Mouse (Mus musculus) mature B cell (primary cell): ENCODE results near the gene Olfr569.

ENCODE experiments used
- in situ Hi-C: fragments of 300-500 bp; cut with MboI; formaldehyde crosslinking; loops from 2 replicates; pipeline ENCODE4 v1.14.3; 2019

Gene Olfr569

DNA sequence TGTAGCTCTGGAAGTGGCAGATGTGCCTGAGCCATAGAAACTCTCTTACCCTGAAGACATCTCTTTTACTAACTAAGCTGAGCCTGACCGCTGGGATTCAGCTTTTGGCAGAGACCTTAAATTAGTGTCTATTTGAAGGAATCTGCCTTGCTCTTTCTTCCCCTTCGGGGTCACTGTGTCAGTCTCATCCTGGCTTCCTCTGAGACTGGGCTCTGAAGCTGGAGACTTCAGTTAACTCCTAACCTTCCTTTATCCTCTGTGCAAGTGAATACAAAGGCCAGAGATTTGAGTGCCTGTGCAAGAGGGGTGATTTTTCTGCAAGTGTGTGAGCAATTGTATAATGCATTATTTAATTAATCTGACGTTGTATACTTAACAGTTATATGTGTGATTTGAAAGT is at the start of gene Olfr569:
Gene Olfr569, minus strand, starts transcription at position 101 of the 400 bp plus-strand sequence.
- in situ Hi-C loops: no loop called here

GRCm38 (mm10) chr7:102927105-102927504 is 36.4 kb upstream of the Olfr569 start:
- in situ Hi-C loops: no loop called here

GRCm38 (mm10) chr7:102924109-102924508 is 33.4 kb upstream of the Olfr569 start, which contains the start of gene Olfr572:
Gene Olfr572, plus strand, starts transcription at chr7:102924409.
- in situ Hi-C loops: loop anchor here (25.0 kb wide), 1 partner anchor 412 kb away; no protein-coding TSS in a partner anchor

GRCm38 (mm10) chr7:102919632-102920031 is 28.9 kb upstream of the Olfr569 start:
- in situ Hi-C loops: loop anchor here (25.0 kb wide), 1 partner anchor 407 kb away; no protein-coding TSS in a partner anchor

DNA sequence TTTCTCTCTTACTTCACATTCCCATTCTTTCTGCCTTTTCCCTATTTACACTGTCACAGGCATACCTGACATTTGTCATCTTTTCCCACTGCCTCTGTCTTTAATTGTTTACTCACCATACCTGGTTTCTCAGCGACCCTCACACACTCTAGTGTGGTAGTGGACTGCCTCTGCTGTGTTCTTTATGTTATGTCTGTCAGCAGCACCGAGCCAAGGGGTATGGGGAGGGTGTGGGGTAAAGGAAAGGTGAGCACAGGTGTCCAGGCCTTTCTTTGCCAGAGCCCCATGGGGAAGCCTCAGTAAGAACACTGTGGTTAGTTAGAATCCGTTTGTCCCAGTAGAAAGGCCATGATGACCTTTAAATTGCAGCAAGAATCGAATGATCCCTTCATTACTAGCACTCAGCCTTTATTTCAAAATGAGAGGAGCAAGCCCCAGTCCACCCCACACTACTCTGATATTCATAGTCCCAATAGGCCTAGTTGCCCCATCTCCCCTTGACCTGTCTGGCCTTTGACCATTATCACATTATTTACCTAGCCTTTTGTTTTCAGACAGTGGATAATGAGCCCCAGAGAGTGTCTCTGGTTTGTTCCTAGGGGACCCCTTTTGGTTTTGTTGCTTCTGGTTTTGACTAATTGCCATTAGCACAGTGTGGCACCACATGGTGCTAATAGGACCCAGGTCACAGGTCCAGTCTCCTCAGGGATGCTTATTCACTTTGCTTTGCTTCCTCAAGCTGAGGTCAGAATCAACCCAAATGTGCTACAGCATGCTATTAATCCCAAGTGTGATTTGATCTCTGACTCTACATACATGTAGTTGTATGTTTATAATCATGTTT is 26.6 kb upstream of the Olfr569 start, which contains the start of gene Olfr571:
Gene Olfr571, minus strand, starts transcription at position 505 of the 844 bp plus-strand sequence.
- in situ Hi-C loops: loop anchor here (25.0 kb wide), 1 partner anchor 405 kb away; no protein-coding TSS in a partner anchor

DNA sequence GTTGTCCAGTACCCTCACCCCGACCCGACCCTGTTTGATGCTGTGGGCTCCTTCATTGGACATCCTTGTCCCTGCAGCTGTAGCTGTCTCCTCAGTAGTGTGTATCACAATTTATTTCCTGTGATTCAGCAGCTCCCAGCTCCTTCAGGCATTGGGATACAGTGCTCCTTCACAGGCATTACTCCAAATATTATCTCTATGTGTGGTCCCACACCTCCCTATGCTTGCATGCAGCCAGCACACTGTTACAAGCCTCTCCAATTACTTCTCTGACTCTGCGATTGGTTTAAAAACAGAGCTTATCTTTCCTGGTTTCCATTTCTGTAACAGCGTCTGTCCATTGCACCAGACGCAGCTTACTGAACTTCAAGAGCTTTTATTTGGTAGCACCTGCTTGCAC is 25.7 kb upstream of the Olfr569 start:
- in situ Hi-C loops: loop anchor here (25.0 kb wide), 1 partner anchor 404 kb away; no protein-coding TSS in a partner anchor

DNA sequence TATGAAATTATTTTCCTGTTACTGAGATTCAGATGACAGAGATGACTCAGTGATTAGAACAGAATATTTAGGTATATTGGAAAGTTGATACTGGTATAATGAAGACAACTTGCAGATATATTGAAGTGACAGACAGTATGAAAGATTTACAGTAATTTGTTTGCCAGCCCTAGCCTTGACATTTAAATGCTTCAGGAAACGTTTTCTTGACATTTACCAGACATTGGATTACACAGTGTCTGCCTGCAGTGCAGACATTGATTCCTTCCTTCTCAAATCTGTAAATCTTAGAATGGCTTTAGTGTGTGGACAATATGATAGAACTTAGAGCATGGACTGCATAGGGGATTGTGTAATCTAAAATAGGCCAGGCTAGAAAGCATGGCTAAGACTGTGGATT is 24.6 kb upstream of the Olfr569 start:
- in situ Hi-C loops: loop anchor here (25.0 kb wide), 1 partner anchor 403 kb away; no protein-coding TSS in a partner anchor

GRCm38 (mm10) chr7:102876822-102877221 is 13.9 kb downstream of the Olfr569 start, which contains the start of gene Olfr568:
Gene Olfr568, plus strand, starts transcription at chr7:102877122.
- in situ Hi-C loops: no loop called here

- in situ Hi-C loops: no loop called here
Observed at GRCm38 (mm10) chr7:102858665-102859064, 32.0 kb downstream of the Olfr569 start, which contains the start of gene Olfr566. Gene Olfr566, minus strand, starts transcription at chr7:102858765.

DNA sequence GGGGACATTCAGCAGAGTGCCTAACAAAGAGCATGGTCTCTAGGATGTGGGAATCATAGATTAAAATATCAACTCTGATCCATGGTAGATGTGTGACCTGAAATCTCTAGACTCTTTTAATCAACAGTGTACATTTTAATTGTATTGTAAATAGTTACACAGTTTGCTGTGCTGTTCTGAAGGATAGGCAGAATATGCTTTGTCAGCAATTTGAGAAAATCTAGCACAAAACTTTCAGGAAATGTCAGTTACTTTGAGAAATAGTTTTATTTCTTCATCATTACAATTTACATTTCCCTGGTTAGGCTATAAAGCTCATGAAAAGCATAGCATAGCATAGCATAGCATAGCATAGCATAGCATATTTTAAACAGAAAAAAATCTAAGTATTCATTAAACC is 34.9 kb downstream of the Olfr569 start:
- in situ Hi-C loops: no loop called here
